Mouse (Mus musculus) brain, adult 10 weeks (tissue): Measurements from ENCODE around the gene Olfr1029. TPM values are rescaled to one million over a fixed set of nuclear protein-coding genes. Genes with fewer than 3 reads are reported as not detected.

ENCODE experiments used
- polyA plus RNA-seq: library from polyadenylated mRNA; stranded (reverse); fragments of 350-450 nt; fragmentation: Illumina TruSeq; extraction: RNeasy Lipid Tissue Mini Kit (QIAGEN cat#74804); gene quantifications from one replicate; pipeline ENCODE4 v1.2.3, GENCODE M21; 2015; ENCODE audit warnings: low read depth, low replicate concordance

Olfr1029 gene
- not detected for polyA plus RNA-seq

DNA sequence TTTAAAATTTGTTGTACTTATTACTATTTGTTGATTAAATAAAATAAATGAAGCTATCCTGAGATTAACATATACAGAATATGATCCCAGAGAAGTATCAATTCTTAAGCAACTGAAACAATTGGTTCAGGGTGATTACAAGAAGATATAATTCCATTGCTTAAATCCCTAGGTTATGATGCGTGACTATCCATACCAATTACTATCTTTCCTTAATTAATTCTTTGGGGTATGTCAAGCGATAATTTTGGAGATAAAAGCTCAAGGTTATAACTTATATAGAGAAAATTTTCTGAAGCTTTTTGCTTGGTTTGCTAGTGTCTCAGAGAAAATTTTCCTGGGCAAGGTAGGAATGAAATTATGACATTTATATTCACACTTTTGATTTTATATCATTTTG, at the start of gene Olfr1029:
Gene Olfr1029, plus strand, starts transcription at position 301 of the 400 bp plus-strand sequence.

DNA sequence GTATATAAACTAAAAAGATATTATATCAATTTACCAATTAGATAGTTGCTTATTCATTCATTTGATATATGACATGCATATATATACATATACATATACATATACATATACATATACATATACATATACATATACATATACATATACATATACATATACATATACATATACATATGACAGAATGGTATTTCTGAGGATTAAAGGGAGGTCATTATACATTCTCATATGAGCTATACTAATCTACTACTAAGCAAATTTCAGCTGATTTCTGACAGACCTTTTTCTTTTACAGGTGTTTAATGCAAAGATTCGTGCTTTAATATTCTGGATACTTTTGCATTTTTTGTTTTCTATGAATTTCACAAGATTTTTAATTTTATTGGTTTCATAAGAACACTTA, 23.6 kb upstream of the Olfr1029 start, which contains the start of gene Olfr1028:
Gene Olfr1028, plus strand, starts transcription at position 301 of the 400 bp plus-strand sequence.

DNA sequence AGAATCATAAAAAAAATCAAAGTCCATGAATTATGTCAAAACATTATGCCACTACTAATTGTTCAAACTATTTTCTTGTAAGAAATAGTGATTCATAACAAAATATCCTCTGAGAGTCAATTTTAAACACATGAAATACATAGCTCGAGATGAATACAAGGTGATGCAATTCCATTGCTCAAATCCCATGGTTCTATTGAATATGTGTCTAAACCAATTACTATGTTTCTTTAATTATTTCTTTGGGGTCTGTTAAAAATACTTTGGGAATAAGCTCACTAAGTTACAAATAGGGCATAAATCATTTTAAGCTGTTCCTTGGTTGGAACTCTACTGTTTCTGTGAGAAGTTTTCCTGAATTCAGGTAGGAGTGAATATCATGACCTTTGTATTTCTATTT, 5.3 kb downstream of the Olfr1029 start, which contains the start of gene Olfr1030:
Gene Olfr1030, plus strand, starts transcription at position 301 of the 400 bp plus-strand sequence.

DNA sequence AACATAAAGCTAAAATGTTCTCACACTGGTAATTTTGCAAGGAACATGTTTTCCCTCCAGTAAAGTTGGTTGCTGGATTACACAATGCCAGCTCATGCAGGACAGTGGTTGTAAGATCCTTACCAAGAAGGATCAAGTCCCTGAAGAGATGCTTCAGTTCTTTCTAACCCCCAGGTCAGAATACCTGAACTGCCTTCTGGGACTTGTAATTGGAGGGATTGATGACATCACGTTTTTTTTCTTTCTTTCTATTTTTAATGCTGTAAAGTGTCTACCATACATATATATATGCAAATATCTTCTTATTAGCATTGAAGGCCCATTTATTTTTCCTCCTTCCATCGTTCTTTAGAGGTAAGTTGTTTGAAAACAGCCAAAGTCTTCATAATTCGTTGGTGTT, 16.3 kb downstream of the Olfr1029 start, which contains the start of gene Olfr1031:
Gene Olfr1031, plus strand, starts transcription at position 301 of the 400 bp plus-strand sequence.

DNA sequence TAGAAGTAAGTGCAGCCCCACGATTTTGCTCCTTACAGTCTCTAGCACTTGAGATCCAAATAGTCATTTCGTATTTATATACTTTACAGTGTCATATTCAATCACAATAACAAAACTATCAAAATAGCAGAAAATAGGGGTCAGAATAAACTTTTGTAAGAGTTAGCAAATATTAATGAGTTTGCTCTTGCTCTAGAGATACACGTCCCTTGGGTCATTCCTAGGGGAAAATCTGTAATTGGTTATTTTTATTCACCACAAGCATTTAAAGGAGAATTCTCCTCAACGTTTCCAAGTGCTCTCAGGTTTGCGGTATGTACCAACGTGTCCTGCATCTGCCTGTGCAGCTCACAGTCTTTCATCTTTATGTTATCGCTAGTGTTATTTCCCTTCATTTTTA, 31.5 kb downstream of the Olfr1029 start, which contains the start of gene Olfr1032:
Gene Olfr1032, plus strand, starts transcription at position 301 of the 400 bp plus-strand sequence.

DNA sequence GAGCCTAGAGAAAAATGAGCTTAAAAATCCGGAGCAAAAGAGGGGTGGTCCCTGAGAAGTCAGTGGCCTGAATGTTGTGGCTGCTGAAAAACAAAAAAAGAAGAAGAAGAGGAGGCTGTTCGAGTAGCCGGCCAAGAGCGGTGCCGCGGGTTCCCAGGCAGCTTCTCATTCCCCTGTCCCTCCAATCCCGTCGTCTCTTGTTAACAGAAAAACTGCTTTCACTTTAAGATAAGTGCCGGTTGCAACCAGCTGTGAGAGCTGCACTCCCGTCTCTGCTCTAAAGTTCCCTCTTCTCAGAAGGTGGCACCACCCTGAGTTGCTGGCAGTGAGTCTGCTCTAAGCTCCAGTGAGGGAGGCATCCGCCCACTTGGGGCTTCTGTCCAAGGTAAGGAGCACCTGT, 46.7 kb downstream of the Olfr1029 start, which contains the start of gene Olfr1033:
Gene Olfr1033, plus strand, starts transcription at position 228 of the 400 bp plus-strand sequence.

Other genes with a start within 250 kb of the Olfr1029 start
- not detected for gene Olfr1012, start 211.1 kb upstream of the Olfr1029 start, polyA plus RNA-seq
- gene Olfr1013, start 206.8 kb upstream of the Olfr1029 start, polyA plus RNA-seq: not detected
- gene Olfr1014, start 201.2 kb upstream of the Olfr1029 start, polyA plus RNA-seq: not detected
- gene Olfr1015, start 191.9 kb upstream of the Olfr1029 start, polyA plus RNA-seq: not detected
- gene Olfr1016, start 171.4 kb upstream of the Olfr1029 start, polyA plus RNA-seq: not detected
- not detected for gene Olfr1018, start 155.4 kb upstream of the Olfr1029 start, polyA plus RNA-seq
- not detected for gene Olfr1019, start 128.4 kb upstream of the Olfr1029 start, polyA plus RNA-seq
- gene Olfr1020, start 126.9 kb upstream of the Olfr1029 start, polyA plus RNA-seq: not detected
- gene Olfr1022, start 105.3 kb upstream of the Olfr1029 start, polyA plus RNA-seq: not detected
- gene Olfr1023, start 88.3 kb upstream of the Olfr1029 start, polyA plus RNA-seq: not detected
- not detected for gene Olfr1024, start 68.8 kb upstream of the Olfr1029 start, polyA plus RNA-seq
- gene Olfr1025-ps1, start 58.7 kb upstream of the Olfr1029 start, polyA plus RNA-seq: not detected
- gene Olfr1026, start 52.3 kb upstream of the Olfr1029 start, polyA plus RNA-seq: not detected
- not detected for gene Olfr1028, start 23.5 kb upstream of the Olfr1029 start, polyA plus RNA-seq
- not detected for gene Olfr1030, start 5.4 kb downstream of the Olfr1029 start, polyA plus RNA-seq
- not detected for gene Olfr1031, start 16.4 kb downstream of the Olfr1029 start, polyA plus RNA-seq
- gene Olfr1032, start 31.6 kb downstream of the Olfr1029 start, polyA plus RNA-seq: not detected
- gene Olfr1033, start 46.7 kb downstream of the Olfr1029 start, polyA plus RNA-seq: 0.13 TPM
- gene Olfr1034, start 72.0 kb downstream of the Olfr1029 start, polyA plus RNA-seq: not detected
- not detected for gene Olfr1036, start 100.1 kb downstream of the Olfr1029 start, polyA plus RNA-seq
- not detected for gene Olfr1037, start 113.5 kb downstream of the Olfr1029 start, polyA plus RNA-seq
- gene Olfr1039, start 162.0 kb downstream of the Olfr1029 start, polyA plus RNA-seq: not detected
- gene Olfr1040, start 172.8 kb downstream of the Olfr1029 start, polyA plus RNA-seq: not detected
- gene Olfr1042, start 187.9 kb downstream of the Olfr1029 start, polyA plus RNA-seq: not detected
- gene Olfr1043, start 193.6 kb downstream of the Olfr1029 start, polyA plus RNA-seq: not detected
- gene Olfr1044, start 203.9 kb downstream of the Olfr1029 start, polyA plus RNA-seq: not detected
- gene Olfr52, start 211.8 kb downstream of the Olfr1029 start, polyA plus RNA-seq: not detected
- not detected for gene Olfr1045, start 229.1 kb downstream of the Olfr1029 start, polyA plus RNA-seq
- gene Olfr1046, start 245.4 kb downstream of the Olfr1029 start, polyA plus RNA-seq: not detected